Mouse (Mus musculus): ENCODE measurements around the gene Wdr43. TPM values are rescaled to one million over a fixed set of nuclear protein-coding genes. Genes with fewer than 3 reads are reported as not detected.

Gene Wdr43
- polyA plus RNA-seq, 2 experiments, result 26.2 to 45.5 TPM

DNA sequence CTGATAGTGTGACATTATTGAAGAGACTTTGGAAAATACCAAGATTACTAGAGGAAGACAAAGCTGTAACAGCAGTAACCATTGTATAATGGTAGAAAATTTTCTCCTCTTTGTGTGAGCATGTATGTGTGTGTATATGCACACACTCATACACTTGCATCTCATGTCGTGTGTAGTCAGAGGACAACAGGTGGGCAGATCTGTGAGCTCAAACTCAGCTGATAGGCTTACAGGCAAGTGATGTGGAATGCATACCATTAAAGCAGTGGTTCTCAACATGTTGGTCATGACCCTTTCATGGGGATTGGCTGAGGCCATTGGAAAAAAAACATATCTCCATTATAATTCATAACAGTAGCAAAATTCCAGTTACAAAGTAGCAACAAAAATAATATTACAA, 44.7 kb downstream of the Wdr43 start:
- DNase-seq (ENCODE audit: low read depth in 3 of 3, low spot score in 3 of 3), result no peak
- no peak for ATAC-seq (ENCODE audit: insufficient read depth)

DNA sequence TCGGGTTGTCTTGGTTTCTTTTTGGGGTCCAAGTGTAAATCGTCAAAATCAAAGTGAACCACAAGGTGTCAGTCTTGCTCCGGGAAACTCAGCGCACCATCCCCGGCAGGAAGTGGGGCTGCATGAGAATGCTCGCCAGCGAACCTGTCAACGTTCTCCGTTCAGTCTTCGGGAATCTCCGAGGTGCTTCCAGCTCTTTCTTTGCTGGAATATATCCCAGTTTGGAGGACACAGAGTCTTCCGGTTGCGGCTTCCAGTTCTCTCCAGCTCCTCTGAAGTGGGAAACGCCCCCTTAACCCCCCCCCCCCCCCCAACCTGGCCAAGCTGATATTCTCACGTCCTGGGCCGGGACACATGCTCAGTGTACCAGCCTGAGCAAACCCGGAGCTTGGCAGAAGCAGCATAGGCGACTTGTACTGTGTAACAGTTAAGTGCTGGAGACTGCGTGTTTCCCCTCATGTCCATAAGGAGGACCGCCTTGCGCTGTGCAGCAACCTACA, 47.1 kb downstream of the Wdr43 start:
- Histone ChIP-seq H3K9me3 (ENCODE audit: control insufficient read depth, low read length) (no peaks in the 10 kb centered on the region), H3K9ac (replicated peaks) (no peak overlapping the region), H3K27ac (no peak overlapping the region), H3K36me3 (replicated peaks; ENCODE audit: control insufficient read depth, insufficient read depth, low read depth) (no peaks in the 10 kb centered on the region), H3K4me3 (ENCODE audit: insufficient read depth in 1 of 2, low read depth in 2 of 2, low read length in 2 of 2) (peak overlapping the region; percentile 35 to 41; a peak in 3 of 4 replicates), H3K27me3 (ENCODE audit: control insufficient read depth, insufficient read depth, low read length) (no peaks in the 10 kb centered on the region), H3K4me1 (replicated peaks; ENCODE audit: control insufficient read depth in 2 of 2, insufficient read depth in 2 of 2, low read length in 1 of 2) (peaks cover 0 to 5% of the 10 kb centered on the region in 2 experiments; a peak in 1 of 4 replicates), H3K4me2 (ENCODE audit: low read depth) (peak overlapping the region; percentile 52)
- DNase-seq (ENCODE audit: low read depth in 3 of 3, low spot score in 3 of 3) (peak; percentile 20 to 28 (median 24)), ATAC-seq (ENCODE audit: insufficient read depth) (peak; percentile 45)
- TF ChIP-seq EP300 (IDR thresholded peaks at IDR 0.05; ENCODE audit: low read depth), result no peak
- peak; percentile 73 for TF ChIP-seq CTCF (IDR thresholded peaks at IDR 0.05; ENCODE audit: low read depth)
- 13% methylated on average over 21 of the region's 21 CpGs for WGBS (ENCODE audit: insufficient replicate concordance)

More for the DNA sequence above, 44.7 kb downstream of the Wdr43 start:
- H3K4me3 ChIP-seq (ENCODE audit: insufficient read depth in 1 of 2, low read depth in 2 of 2, low read length in 2 of 2), result no peak overlapping the region
- peaks cover 12% of the 10 kb centered on the region for H3K36me3 ChIP-seq (replicated peaks; ENCODE audit: control insufficient read depth, insufficient read depth, low read depth)
- H3K27ac ChIP-seq, result no peak overlapping the region
- no peak overlapping the region for H3K9ac ChIP-seq (replicated peaks)
- H3K4me1 ChIP-seq (replicated peaks; ENCODE audit: control insufficient read depth in 2 of 2, insufficient read depth in 2 of 2, low read length in 1 of 2), result peaks cover 0 to 5% of the 10 kb centered on the region in 2 experiments; a peak in 1 of 4 replicates
- no peaks in the 10 kb centered on the region for H3K27me3 ChIP-seq (ENCODE audit: control insufficient read depth, insufficient read depth, low read length)
- no peak overlapping the region for H3K4me2 ChIP-seq (ENCODE audit: low read depth)
- WGBS (ENCODE audit: insufficient replicate concordance), result 30% methylated on average over 1 of the region's 1 CpGs
- H3K9me3 ChIP-seq (ENCODE audit: control insufficient read depth, low read length), result no peaks in the 10 kb centered on the region
- TF ChIP-seq EP300 (IDR thresholded peaks at IDR 0.05; ENCODE audit: low read depth), result no peak
- TF ChIP-seq CTCF (IDR thresholded peaks at IDR 0.05; ENCODE audit: low read depth), result no peak

DNA sequence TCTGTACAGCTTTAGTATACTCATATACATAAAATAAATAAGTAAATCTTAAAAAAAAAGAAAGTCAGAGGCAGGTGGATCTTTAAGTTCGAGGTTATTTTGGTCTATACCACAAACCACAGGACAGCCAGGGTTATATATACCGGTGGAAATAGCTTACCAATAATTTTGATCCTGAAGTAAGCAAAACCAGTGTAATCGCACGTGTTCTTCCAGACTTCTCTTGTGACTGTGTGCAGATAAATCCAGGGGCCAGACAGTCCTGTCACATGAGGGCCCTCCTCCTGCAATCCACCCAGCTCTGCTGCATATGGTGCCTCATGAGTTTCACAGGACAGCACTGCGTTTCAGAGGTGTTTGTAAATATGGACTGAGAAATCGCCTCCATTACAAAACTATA, 47.8 kb downstream of the Wdr43 start:
- no peaks in the 10 kb centered on the region for H3K27me3 ChIP-seq (ENCODE audit: control insufficient read depth, insufficient read depth, low read length)
- no peak for ATAC-seq (ENCODE audit: insufficient read depth)
- H3K36me3 ChIP-seq (replicated peaks; ENCODE audit: control insufficient read depth, insufficient read depth, low read depth), result no peaks in the 10 kb centered on the region
- 37% methylated on average over 6 of the region's 6 CpGs for WGBS (ENCODE audit: insufficient replicate concordance)
- TF ChIP-seq EP300 (IDR thresholded peaks at IDR 0.05; ENCODE audit: low read depth), result no peak
- H3K4me2 ChIP-seq (ENCODE audit: low read depth), result no peak overlapping the region
- no peak overlapping the region for H3K27ac ChIP-seq
- H3K4me3 ChIP-seq (ENCODE audit: insufficient read depth in 1 of 2, low read depth in 2 of 2, low read length in 2 of 2), result no peak overlapping the region
- peaks cover 0 to 5% of the 10 kb centered on the region in 2 experiments; a peak in 1 of 4 replicates for H3K4me1 ChIP-seq (replicated peaks; ENCODE audit: control insufficient read depth in 2 of 2, insufficient read depth in 2 of 2, low read length in 1 of 2)
- H3K9ac ChIP-seq (replicated peaks), result no peak overlapping the region
- H3K9me3 ChIP-seq (ENCODE audit: control insufficient read depth, low read length), result no peaks in the 10 kb centered on the region
- no peak for DNase-seq (ENCODE audit: low read depth in 3 of 3, low spot score in 3 of 3)

DNA sequence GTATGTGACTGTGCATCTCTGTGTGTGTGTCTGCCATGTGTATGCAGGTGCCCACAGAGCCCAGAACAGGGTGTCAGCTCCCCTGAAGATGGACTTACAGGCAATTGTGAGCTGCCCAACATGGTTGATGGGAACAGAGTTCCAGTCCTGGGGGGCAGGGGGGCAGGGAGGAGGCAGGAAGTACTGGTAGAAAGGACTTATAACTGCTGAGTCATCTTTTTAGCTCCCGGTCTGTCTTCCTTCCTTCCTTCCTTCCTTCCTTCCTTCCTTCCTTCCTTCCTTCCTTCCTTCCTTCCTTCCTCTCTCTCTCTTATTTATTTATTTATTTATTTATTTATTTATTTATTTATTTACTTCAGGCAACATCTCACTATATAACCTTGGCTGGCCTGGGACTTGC, 48.5 kb downstream of the Wdr43 start:
- no peak for ATAC-seq (ENCODE audit: insufficient read depth)
- Histone ChIP-seq H3K27me3 (ENCODE audit: control insufficient read depth, insufficient read depth, low read length) (no peaks in the 10 kb centered on the region), H3K9ac (replicated peaks) (no peak overlapping the region), H3K4me1 (replicated peaks; ENCODE audit: control insufficient read depth in 2 of 2, insufficient read depth in 2 of 2, low read length in 1 of 2) (peaks cover 0 to 5% of the 10 kb centered on the region in 2 experiments; a peak in 1 of 4 replicates), H3K27ac (no peak overlapping the region), H3K4me2 (ENCODE audit: low read depth) (no peak overlapping the region), H3K9me3 (ENCODE audit: control insufficient read depth, low read length) (no peaks in the 10 kb centered on the region), H3K36me3 (replicated peaks; ENCODE audit: control insufficient read depth, insufficient read depth, low read depth) (no peaks in the 10 kb centered on the region), H3K4me3 (ENCODE audit: insufficient read depth in 1 of 2, low read depth in 2 of 2, low read length in 2 of 2) (no peak overlapping the region)
- TF ChIP-seq CTCF (IDR thresholded peaks at IDR 0.05; ENCODE audit: low read depth) (no peak), EP300 (IDR thresholded peaks at IDR 0.05; ENCODE audit: low read depth) (no peak)
- WGBS (ENCODE audit: insufficient replicate concordance), result 30% methylated on average over 1 of the region's 1 CpGs
- DNase-seq (ENCODE audit: low read depth in 3 of 3, low spot score in 3 of 3), result no peak

DNA sequence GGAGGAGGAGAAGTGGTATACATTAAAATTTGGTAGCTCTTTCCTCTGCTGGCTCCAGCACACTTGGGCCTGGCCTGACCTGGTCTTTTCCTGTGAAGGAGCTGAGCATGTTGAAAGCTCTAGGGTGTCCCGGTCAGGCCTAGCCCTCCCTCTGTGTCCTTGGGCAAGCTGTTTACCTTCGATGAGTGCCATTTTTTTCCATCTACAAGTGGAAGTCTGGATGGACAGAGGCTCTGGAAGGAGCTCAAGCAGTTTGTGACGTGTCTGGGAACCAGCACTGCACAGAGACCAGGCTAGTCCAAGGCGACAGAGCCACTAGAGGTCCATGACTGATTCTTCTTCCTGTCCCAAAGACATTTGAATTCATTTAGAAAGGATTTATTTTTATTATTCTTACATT, 49.5 kb downstream of the Wdr43 start:
- H3K4me2 ChIP-seq (ENCODE audit: low read depth), result no peak overlapping the region
- no peaks in the 10 kb centered on the region for H3K9me3 ChIP-seq (ENCODE audit: control insufficient read depth, low read length)
- H3K27ac ChIP-seq, result no peak overlapping the region
- 57% methylated on average over 4 of the region's 4 CpGs for whole genome bisulfite sequencing (ENCODE audit: insufficient replicate concordance)
- ATAC-seq (ENCODE audit: insufficient read depth) (no peak), DNase-seq (ENCODE audit: low read depth in 3 of 3, low spot score in 3 of 3) (no peak)
- H3K4me3 ChIP-seq (ENCODE audit: insufficient read depth in 1 of 2, low read depth in 2 of 2, low read length in 2 of 2), result no peak overlapping the region
- no peak overlapping the region for H3K9ac ChIP-seq (replicated peaks)
- H3K27me3 ChIP-seq (ENCODE audit: control insufficient read depth, insufficient read depth, low read length), result no peaks in the 10 kb centered on the region
- no peaks in the 10 kb centered on the region for H3K36me3 ChIP-seq (replicated peaks; ENCODE audit: control insufficient read depth, insufficient read depth, low read depth)
- TF ChIP-seq EP300 (IDR thresholded peaks at IDR 0.05; ENCODE audit: low read depth), result no peak
- TF ChIP-seq CTCF (IDR thresholded peaks at IDR 0.05; ENCODE audit: low read depth), result no peak
- H3K4me1 ChIP-seq (replicated peaks; ENCODE audit: control insufficient read depth in 2 of 2, insufficient read depth in 2 of 2, low read length in 1 of 2), result peaks cover 0 to 5% of the 10 kb centered on the region in 2 experiments; a peak in 1 of 4 replicates
